Mouse (Mus musculus) urinary bladder, postnatal 36 days (tissue): ENCODE data around the gene Rsph1.
"Not testable (repeated sequence)": the region's sequence is repeated elsewhere in the genome, so short reads cannot be mapped to it uniquely, and the experiment has no call there.

Experiments used
- DNase-seq, 2 experiments: peaks; one replicate each; pipeline ENCODE4 v3.0.0; 2022; ENCODE audit warnings: low spot score in 2 of 2, mixed read lengths in 1 of 2

Rsph1 gene

GRCm38 (mm10) chr17:31279541-31279940 is 2.4 kb upstream of the Rsph1 start:
- DNase-seq, result no peak

DNA sequence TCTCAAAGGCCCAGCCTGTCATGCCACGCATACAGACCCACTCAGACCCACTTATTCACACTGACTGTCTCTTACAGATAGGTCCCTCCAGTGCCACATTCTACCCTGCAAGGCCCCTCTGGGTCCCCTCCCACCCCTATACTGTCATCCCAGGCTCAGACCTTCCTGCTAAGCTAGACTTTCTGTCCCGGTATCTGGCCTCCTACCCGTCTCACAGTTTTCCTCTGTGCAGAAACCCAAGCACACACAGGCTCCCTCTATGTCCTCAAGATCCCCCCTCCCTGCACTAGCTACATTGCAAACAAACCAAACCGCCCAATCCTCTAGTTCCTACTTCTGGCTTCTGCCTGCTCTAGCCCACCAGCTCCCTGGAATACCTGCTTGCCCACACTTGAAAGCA is 748 bp upstream of the Rsph1 start:
- DNase-seq, result no peak

GRCm38 (mm10) chr17:31276207-31276921 is 819 bp downstream of the Rsph1 start:
- DNase-seq, result no peak

DNA sequence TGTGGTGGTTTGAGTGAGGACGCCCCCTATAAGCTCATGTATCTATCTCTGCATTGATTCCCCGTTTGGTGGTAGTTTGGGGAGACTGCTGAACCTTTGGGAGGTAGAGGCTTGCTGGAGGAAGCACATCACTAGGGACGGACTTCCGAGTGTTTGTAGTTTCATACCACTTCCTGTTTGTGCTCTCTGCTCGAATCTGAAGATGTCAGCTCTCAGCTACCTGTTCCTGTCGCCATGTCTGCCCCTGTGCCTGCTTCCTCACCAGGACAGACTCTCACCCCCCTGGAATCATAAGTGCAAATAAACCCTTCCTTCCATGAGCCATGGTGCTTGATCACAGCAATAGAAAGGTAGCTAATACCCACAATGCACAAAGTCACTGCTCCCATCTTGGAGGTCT is 2.0 kb downstream of the Rsph1 start:
- DNase-seq, result no peak

DNA sequence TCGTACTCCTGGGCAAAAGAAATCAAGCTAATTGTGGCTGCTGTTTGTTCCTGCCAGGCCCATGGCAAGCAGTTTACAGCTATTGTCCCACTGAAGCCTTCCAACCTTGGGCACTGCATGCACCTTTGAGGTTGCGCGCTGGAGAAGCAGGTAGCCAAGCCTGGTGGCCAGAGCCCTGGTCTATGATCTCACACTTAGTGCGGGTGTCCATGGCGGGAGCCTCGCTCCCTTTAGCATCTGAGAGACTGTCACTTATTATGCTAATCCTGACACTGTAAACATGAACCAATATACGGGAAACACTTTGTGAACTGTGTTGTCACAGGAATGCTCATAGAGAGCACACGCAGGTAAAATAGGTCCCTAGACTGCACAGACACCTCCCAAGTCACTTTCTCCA is 3.6 kb downstream of the Rsph1 start:
- DNase-seq, result no peak

GRCm38 (mm10) chr17:31272416-31273165 is 4.6 kb downstream of the Rsph1 start:
- DNase-seq, result no peak

GRCm38 (mm10) chr17:31271136-31271851 is 5.9 kb downstream of the Rsph1 start:
- no peak for DNase-seq

- not testable (repeated sequence) for DNase-seq
These were observed 6.4 kb downstream of the Rsph1 start for GRCm38 (mm10) chr17:31270736-31271135.

- no peak for DNase-seq
These were observed 6.9 kb downstream of the Rsph1 start for GRCm38 (mm10) chr17:31270246-31270645.

- DNase-seq, result no peak
These were observed 7.4 kb downstream of the Rsph1 start for GRCm38 (mm10) chr17:31269761-31270160.

GRCm38 (mm10) chr17:31268016-31268415 is 9.2 kb downstream of the Rsph1 start:
- no peak for DNase-seq

GRCm38 (mm10) chr17:31267603-31268002 is 9.6 kb downstream of the Rsph1 start:
- no peak for DNase-seq

GRCm38 (mm10) chr17:31267138-31267537 is 10.0 kb downstream of the Rsph1 start:
- no peak for DNase-seq

DNA sequence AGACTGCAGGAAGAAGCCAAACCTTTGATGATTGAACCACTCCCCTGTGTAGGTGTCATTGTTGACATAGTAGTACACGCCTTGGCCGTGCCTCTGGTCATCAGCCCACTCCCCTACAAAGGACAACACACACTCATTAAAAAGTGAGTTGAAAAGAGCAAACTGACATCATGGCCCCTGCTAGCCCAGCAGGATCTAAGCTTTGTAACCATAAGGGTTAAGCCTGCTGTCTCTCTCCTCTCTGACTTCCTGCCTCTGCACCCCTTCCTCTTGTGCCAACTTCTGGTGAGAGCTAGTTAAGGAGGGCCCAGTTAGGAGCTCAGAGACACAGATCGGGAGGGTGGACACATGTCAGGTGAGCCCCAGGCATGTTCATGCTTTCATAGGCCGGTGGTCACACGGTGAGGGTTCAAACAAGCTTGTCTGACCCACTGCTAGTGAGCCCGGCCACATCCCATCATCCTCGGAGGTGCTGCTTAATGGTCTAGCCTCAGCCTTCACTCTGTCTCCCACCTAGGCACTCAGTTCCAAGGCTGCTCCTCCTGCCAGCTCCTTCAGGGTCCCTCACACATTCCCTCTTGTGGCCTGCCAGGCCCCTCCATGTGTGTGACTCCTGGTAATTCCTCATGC is 10.7 kb downstream of the Rsph1 start:
- no peak for DNase-seq

GRCm38 (mm10) chr17:31265831-31266230 is 11.4 kb downstream of the Rsph1 start:
- DNase-seq, result no peak

GRCm38 (mm10) chr17:31265171-31265572 is 12.0 kb downstream of the Rsph1 start:
- DNase-seq, result peak in 1 of 2 experiments; percentile 40

DNA sequence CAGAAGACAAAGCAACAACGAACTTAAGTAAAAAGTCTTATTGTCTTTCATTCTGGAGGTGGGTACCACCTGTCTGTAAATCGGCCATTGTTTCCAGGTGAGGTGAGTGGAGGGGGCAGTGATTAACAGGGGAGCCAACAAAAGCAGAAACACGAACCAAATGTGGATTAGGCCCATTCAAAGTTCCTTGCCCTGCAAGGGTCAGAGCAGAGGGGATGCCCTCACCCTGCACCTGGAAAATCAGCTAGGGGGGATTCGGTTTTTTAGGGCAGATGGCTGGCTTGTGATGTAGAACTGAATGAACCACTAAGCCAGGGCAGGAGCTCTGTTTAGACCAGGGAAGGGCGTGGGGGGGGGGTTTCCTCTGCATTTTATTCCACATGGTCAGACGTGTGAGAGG is 12.8 kb downstream of the Rsph1 start:
- DNase-seq, result no peak

GRCm38 (mm10) chr17:31263770-31264169 is 13.4 kb downstream of the Rsph1 start:
- no peak for DNase-seq

GRCm38 (mm10) chr17:31262715-31263114 is 14.5 kb downstream of the Rsph1 start:
- no peak for DNase-seq

DNA sequence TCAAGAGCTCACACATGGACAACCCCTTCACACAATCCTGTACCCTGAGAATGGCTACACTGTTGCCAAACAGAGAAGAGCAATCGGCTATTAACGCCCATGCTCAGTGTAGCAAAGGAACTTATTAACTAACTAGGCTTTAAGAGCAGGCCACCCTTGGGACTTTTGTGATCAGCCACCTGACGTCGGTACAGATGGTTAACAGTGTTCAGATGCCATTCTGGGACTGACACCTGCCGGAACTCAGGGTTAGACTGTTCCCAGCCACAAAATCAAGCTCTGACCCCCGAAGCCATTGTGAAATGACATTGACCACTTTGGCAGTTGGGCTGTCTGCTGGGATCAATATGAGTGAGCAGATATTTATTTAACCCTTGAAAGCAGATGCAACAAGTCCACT is 15.8 kb downstream of the Rsph1 start:
- DNase-seq, result no peak

- peak; percentile 68 to 85 for DNase-seq
These were observed 16.8 kb downstream of the Rsph1 start for GRCm38 (mm10) chr17:31260430-31260829.

DNA sequence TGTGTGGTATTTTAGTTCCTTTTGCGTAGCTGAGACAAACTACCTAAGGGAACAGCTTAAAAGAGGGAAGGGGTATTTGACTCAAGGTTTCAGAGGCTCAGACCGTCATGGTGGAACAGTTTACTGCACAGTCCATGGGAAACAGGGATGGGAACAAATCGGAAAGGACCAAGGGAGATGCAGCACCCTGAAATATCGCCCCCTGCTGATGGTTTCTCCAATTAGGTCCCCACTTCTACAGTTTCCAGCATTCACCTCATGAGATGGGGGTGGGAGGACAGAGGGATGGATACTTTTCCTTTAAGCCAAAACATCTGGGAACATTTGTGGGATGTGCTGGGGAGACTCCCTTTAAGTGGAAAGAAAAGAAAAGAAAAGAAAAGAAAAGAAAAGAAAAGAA is 17.4 kb downstream of the Rsph1 start:
- no peak for DNase-seq
